Mouse (Mus musculus) C2C12 (cell line): ENCODE data around the gene Itgb6.

ENCODE experiments used
- CEBPB ChIP-seq: IDR thresholded peaks from one replicate; pipeline ENCODE4 v1.6.1; 2011; ENCODE audit warnings: low read depth, mild to moderate bottlenecking, control low read depth, moderate library complexity
- CTCF ChIP-seq: IDR thresholded peaks from one replicate; pipeline ENCODE4 v1.5.1; 2011; ENCODE audit not compliant: control insufficient read depth, insufficient read depth, insufficient read length
- MAX ChIP-seq: IDR thresholded peaks from one replicate; pipeline ENCODE4 v1.6.1; 2011; ENCODE audit warnings: mild to moderate bottlenecking, control low read depth
- USF1 ChIP-seq: IDR thresholded peaks from one replicate; pipeline ENCODE4 v1.6.1; 2011; ENCODE audit warnings: low read depth, mild to moderate bottlenecking, control low read depth, moderate library complexity

DNA sequence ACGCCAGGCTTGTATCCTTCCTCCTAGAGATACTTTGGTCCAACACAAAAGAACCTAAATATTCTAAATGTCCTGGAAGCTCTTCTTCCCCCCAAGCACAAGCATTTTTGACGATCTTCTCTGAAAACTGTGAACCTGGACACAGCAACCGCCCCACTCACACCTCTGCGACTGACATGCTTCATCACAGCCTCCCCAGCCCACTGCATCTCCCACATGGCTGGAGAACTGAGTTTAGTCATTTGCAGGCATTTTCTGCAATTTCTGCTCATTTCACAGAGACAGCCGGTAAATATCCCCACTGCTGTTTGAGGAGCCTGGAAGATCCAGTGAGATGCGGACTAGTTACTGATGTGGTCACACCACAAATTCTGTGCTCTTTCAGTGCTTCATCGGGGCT, 107.7 kb downstream of the Itgb6 start:
- TF ChIP-seq CTCF: no peak
- no peak for TF ChIP-seq CEBPB
- TF ChIP-seq MAX: no peak
- TF ChIP-seq USF1: no peak
